Mouse (Mus musculus) urinary bladder, postnatal 25 days (tissue): ENCODE data around the gene Sulf2.

Source experiments
- DNase-seq: peaks from one replicate; pipeline ENCODE4 v3.0.0; 2022; ENCODE audit warnings: low spot score

Sulf2 gene

DNA sequence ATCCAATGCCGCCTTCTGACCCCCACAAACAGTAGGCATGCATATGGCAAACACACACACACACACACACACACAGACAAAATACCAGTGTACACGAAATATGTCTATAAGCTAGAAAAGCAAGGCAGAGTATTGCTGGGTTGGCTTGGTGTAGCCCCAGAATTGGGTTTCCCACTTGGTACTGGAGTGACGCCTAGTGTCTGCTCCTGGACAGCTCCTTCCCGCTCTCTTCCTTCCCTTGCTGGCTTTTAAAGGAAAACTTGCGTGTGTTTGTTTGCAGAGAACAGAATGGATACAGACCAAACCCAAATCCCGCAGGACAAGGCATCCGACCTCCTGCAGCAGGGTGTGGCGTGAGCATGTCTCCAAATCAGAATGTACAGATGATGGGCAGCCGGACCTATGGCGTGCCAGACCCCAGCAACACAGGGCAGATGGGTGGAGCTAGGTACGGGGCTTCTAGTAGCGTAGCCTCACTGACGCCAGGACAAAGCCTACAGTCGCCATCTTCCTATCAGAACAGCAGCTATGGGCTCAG lies 101.4 kb downstream of the Sulf2 start:
- DNase-seq, result no peak

DNA sequence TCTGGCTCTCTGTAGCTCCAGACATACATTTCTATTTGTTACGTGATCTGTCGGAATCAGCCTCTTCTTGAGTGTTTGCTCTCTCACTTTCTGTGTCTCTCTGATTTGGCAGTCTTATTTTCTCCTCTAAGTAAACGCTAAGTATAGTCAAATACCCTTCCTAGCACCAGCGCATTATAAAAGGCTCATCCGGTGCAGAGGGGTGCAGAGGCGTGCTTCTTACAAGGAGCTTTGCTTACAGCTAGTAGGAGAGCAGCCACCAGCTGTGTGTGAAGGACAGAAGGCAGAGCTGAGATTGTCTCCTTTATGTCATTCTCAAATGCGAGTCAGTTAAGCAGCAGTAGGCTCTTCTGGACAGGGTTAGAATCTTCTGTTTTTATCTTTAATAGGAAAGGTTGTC lies 103.5 kb downstream of the Sulf2 start:
- DNase-seq, result no peak

DNA sequence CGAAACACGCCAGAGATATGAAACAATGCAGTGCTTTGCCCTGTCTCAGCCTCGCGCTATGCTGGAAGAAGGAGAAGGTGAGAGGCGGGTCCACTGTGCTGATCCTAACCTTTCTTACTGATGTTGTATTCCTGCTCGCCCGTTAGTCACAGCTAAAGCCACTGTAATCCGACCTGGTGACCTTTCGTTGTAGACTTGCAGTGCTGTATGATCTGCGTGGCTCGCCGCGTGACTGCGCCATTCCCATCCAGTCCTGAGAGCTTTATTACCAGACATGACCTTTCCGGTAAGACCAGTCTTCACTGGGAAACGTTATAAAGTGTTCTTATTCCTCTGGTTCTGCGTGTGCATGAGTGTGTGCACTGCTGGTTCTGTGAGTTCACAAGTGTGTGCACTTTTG lies 104.0 kb downstream of the Sulf2 start:
- no peak for DNase-seq

DNA sequence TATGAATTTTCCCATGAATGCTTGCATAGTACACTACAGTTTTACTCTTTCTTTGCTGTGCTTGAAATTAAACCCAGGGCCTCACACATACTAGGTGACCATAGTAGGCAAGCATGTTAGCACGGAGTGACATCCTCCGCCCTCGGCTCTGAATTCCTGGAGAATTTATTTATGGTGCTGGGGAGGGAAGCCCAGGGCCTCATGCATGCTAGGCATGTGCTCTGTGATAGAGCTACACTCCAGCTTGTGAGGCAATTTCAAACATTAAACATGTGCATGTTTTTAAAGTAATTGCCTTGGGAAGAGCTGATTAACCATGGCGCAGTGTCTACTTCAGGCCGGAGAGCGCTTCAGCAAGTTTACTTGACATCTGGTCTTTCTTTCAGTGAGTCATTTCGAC lies 106.6 kb downstream of the Sulf2 start:
- no peak for DNase-seq

DNA sequence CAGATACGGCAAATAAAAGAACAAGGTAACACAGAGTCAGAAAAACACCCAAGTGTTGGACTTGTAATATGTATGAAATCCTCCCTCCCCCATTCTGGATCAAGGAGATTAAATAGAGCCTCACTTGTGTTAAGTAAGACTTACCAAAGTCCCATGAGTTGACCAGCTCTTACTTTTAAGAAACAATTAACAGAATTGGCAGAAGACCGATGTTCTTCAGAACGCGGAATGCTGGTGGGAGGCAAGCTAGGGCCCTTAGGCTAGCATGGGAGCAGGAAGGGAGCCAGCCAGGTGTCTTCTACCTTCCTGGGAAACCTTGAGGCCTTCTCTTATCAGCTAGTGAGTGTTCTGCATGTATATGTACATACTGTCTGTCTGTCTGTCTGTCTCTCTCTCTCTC lies 107.5 kb downstream of the Sulf2 start:
- DNase-seq, result no peak

DNA sequence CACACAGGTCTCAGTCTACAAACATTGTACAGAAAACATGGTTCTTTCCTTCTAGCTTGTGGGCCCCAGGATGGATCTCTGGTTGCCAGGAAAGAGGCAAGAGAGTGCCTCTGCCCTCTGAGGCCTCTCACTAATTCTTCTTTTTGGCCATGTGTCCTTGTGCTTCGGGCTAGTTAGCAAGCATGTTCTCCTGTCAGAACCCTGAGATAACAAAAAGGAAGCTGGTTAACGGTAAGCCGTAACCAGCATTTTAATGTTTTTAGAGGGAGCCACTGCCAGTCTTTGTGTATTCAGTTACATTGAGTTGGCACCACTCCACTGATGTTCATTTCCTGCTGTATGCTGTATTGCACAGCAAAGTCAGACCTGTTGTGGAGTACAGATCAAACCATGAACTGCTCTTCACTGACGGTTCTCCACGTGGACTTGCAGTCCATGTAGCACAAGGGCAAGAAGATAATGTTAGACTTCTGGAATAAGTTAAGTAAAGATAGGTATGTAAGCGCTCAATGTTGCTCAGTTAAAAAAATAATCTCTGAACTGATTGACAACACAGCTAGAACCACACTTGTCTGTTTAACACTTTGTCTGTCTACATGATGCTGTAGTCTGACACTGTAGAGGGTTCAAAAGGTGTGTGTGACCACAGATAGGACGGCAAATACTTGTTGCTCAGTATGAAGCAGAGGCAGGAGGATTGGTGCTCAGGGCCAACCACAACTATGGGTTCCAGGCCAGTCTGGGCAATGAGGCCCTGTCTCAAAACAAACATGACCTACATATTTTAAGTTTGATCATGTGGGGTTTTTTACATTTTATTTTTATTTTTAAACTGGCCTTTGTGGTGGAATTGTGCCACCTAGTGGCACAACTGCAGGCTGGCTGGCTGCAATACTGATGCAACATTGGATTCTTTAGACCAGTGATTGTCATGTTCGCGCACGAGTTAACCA lies 109.6 kb downstream of the Sulf2 start:
- DNase-seq, result no peak

DNA sequence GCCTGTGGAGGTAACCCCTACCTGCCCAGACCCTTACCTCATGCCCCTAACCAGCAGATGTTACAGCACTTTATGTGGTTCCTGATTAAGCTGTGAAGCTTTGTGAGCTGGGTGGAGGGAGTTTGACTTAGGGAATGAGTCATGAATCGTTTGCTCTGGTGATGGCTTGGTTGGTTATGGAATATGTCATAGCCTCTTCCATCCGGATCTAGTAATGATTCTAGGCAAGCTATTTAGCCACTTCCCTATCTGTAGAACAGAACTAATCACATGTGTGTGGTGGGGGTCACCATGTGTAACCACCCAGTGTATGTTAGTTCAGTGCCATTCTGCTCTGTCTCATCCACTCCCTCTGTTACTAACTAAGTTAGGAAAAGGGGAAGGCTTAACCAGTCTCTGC lies 110.5 kb downstream of the Sulf2 start:
- no peak for DNase-seq

DNA sequence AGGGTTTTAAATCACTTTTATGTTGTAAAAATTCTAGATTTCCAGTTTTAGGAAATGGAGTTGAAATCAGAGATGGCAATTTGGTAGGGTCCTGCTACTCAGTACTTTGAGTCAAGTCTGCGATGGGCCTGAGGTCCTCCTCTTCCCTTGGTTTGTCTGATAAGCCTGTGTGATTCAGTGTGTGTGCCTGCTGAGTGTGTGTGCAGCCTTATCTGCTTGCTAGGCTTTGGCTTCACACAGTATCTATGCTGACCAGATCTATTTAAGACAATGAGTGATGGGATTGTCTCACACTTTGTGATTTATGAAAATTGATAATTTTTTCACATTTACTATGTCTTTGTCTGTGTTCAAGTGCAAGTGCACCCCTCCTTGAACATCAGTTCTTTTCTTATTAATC lies 112.9 kb downstream of the Sulf2 start:
- DNase-seq, result no peak

DNA sequence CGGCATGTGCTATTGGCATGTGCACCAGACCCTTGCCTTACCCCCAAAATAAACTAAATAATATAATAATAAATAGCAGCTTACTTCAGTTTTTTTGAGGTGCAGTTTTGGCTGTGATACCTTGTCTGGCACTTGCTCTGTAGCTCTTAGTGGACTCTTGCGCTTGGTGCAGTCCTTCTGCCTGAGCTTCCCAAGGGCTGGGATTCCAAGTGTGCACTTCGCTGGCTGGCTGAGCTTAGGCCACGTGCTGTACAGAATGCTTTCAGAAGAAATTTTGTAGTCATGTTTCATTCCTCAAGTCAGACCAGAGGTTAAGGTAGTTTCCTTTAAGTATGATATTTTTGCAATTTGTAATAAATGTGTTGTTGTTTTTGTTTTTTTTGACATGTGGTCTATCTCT lies 115.8 kb downstream of the Sulf2 start:
- no peak for DNase-seq

DNA sequence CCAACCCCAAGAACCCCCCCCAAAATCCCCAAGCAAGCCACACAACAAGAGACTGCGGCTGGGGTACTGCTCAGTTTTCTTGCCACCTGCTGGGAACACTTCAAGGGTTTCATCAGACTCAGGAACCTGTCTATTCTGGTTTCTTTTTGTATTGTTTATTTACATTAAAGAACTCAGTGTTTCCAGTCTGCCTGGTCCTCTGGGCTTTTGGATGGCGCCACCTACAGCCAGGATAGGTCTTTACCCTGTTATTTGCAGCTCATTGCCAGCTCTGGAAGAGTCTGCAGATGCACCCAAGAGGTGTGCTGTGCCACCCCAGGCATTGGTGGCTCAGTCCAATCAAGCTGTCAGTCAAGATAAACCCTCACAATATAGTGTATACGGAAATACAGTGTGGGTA lies 119.7 kb downstream of the Sulf2 start:
- peak; percentile 57 for DNase-seq

DNA sequence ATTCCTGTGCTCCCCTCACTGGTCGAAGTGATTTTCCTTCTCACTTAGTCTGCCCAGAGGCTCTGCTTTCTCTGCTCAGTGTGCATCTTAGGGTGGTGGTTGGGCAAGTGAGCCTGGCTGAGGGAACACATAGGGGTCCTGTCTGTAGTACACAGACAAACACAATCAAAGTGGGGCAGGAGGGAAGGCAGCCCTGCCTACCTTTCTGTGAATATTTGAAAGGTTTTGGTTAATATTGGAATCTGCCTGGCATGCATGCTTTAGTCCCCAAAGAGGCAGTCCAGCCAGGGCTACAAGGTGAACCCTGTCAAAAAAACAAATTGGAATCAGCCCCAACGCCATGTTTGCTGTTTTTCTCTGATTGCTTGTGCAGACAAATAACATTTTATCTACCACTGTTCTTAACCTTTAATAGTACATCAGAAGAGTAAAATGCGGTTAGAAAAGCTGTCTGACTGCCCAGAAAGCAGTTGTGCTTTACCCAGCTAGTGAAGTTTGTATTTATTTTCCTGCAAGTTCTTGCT lies 120.4 kb downstream of the Sulf2 start:
- DNase-seq, result no peak

DNA sequence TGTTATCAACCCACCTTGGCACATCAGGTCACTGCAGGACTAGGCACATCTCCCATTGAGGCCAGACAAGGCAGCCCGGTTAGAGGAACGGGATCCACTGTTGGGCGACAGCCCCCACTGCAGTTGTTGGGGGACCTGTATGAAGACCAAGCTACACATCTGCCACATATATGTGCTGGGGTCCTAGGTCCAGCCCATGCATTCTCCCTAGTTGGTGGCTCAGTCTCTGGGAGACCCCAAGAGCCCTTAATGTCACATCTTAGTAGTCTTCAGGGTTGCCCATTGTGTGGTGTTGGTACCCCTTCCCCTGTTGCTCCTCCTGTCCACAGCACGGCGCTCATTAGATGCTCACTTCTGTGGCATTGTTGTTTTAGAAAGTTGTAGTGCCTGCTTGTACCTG lies 122.8 kb downstream of the Sulf2 start:
- DNase-seq, result no peak

DNA sequence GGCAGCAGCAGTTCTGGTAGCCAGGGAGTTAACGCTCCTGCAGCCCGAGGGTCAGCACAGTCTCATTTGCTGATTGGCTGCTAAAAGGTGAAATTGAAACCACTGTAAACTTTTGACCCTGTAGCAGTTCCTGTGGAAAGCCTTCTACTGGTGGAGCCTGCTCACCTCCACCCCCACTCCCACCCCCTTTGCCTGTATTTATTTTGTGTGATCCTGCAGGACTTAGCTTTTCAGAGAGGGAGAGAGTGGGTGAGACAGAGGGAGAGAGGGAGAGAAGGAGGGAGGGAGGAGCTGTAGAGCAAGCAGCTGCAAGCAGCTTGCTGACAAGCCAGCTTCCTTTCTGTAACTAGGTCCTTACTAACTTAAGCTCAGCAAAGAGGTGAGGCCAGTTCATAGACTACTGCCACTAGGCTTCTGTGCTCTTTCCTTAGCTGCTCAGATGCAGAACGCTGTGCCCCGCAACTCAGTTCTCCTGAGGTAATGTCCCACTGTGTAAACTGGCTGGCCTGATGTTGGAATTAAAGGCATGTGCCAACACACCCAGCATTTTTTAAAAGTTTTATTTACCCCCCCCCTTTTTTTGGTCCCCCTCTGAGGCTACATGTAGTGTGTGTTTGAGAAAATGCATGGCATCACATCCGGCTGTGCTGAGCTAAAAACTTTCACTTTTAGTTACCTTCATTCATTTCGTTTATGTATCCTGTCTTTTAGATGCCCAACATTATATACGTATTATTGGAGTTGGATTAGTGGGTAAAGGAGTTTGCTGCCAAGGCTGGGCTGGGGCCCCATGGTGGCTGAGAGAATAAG lies 124.1 kb downstream of the Sulf2 start:
- DNase-seq, result peak; percentile 25

DNA sequence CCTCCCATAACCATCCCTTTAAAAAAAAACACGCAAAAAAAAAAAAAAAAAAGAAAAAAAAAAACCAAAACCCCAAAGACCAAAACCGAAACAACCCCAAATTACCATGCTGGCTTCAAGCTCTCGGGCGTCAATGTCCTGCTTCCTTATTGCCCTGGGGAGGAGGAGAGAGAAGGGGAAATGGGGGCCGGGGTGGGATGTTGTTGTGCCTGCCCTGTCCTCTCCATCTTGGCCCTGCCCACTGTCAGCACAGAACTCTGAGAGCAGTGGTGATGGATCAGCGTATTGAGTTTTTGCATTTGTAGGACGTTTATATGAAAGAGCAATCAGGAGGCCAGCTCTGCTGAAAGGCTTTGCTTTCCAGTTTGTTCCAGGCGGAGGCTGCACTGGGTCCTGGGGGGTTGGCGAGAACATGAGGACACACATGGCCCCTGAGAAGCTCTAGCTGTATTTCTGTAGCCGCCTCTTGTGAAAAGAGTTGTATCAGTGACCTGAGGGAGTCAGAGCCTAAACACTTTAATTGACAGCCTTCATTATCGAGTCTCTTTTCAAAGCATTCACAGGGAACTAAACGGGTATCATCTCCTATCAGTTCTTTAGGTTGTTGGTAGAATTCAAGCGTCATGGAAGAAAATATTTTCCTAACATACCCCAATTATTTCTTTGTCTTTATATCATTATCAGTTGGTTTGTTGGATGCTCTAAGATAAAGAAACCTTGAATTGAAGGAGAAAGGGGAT lies 125.0 kb downstream of the Sulf2 start:
- no peak for DNase-seq

DNA sequence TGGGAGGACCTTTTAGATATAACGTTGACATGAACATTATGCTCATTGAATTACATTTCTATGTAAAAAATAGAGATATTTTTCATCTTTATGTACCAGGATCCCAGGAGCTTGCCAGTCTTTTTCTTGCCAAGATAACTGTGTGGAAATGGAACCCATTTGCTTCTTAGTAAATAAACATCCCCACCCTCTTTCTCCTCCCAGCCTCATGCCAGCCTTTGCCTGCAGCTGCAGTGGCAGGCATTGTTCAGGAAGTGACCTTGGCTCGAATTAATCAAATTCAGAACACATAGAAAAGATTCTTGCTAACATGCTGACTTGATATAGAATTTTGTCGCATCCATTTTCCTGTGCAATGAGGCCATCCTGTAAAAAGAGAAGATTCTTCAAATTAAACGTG lies 126.2 kb downstream of the Sulf2 start:
- no peak for DNase-seq

DNA sequence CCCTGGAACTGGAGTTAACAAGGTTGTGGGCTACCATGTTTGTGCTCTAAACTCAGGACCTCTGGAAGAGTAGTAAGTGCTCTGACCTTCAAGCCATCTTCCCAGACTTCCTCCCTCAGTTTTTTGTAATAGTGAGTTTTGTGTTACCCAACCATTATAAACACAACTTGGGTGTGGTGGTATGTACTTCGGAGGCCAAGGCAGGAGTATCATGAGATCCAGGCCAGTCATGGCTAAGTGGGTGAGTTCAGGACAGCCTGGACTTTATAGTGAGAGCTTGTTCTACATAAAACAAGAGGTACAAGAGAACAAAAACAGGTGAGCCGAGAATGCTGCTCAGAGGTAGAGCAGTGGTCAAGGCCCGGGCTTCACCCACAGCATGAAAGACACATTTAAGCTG lies 127.6 kb downstream of the Sulf2 start:
- no peak for DNase-seq

DNA sequence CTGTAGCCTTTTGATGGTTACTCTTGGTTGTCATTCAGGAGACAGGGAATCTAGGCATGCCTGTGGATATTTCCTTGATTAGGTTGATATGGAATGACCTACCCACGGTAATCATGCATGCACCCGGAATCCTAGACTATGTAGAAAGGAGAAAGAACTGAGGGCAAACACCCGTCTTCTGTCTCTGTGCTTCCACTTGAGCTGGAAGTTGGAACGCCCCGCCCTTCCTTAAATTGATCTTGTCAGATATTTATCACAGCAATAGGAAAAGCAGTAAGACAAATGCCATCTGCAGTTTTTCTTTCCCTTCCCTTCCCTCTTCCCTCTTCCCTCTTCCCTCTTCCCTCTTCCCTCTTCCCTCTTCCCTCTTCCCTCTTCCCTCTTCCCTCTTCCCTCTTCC lies 129.5 kb downstream of the Sulf2 start:
- DNase-seq, result no peak

DNA sequence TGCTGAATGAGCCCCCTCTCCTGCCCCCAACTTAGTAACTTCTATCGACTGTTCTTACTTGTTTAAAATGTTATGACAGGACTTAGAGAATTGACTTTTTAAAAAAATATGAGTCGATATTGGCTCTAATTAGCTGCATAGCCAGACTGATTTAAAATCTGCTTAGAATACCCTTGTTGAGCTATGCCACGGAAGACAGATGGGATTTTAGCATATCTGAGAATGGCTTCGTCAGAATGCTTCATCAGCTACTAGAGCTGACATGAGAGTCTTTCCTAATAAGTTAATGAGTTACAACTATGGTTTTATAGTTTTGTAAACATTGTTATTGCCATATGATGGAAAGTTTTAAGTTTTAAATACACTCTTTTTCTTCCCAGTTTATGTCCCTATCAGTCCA lies 130.8 kb downstream of the Sulf2 start:
- no peak for DNase-seq

DNA sequence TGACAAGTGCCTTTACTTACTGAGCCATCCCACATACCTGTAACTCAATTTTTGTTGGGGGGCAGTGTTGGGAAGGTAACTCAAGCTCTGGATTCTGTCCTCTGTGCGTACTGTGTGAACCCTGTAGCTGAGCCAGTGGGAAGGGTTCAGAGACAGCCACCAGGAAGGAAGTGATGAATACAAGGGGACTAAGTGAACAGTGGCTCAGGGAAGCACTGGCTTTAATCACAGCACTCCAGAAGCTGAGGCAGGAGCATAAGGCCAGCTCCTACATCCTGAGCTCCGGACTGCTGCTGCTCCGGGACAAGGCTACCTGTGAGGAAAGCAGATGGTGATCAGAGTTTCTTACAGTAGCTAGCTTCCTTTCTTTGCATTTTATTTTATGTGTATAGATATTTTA lies 131.4 kb downstream of the Sulf2 start:
- DNase-seq, result no peak
